Mouse (Mus musculus) olfactory bulb, adult 2 months (tissue): ENCODE data around the gene Spryd7.

Experiments
- CTCF ChIP-seq: fragments of 200-500 bp; IDR thresholded peaks from 2 replicates; pipeline ENCODE4 v1.5.1; 2012; ENCODE audit warnings: low read depth, mild to moderate bottlenecking, low read length, moderate library complexity; ENCODE audit not compliant: insufficient read depth
- POLR2A ChIP-seq: fragments of 200-500 bp; IDR thresholded peaks from 2 replicates; pipeline ENCODE4 v1.6.1; 2012; ENCODE audit warnings: mild to moderate bottlenecking, low read depth, low read length, moderate library complexity; ENCODE audit not compliant: insufficient read depth

- no peak for TF ChIP-seq CTCF
- no peak for TF ChIP-seq POLR2A
These were observed 8.1 kb downstream of the Spryd7 start for GRCm38 (mm10) chr14:61548614-61549013.
